Mouse (Mus musculus): ENCODE results near the gene Rsg1.

The Rsg1 gene

DNA sequence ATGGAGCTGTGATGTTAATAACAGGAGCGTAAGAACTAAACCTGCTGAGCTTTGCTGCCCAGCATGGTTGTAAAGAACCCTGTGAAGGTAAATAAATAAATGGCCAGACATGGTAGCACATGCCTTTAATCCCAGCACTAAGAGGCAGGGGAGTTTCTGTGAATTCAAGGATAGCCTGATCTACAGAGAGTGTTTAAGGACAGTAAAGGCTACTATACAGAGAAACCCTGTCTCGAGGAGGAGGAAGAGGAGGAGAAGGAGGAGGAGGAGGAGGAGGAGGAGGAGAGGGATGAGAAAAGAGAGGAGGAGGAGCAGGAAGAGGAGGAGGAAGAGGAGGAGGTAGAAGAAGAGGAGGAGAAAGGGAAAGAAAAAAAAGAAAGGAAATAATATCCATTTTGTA, 414 bp upstream of the Rsg1 start:
- DNase-seq: no peak

DNA sequence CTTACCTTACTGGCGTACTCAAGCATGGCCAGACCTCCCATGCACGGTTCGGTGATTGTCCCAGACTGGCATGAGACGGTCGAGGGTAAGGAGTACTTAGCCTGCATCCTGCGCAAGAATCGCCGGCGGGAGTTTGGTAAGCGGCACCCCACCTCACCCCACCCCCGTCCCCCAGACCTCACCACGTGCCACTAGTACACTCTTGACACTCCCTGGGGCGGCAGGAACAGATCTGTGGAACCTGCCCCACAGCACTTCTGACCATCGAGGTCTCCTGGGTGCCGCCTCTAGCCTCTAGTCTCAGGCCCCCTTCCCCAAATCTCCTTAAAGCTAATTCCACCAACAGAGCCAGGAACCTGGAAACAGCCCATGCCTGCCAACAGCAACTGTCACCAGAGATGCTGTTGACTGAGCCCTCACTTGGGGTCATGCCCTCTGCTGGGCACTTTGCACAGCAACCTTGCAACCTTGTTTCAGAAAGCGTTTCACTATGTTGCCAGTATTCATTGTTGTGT, 638 bp downstream of the Rsg1 start:
- DNase-seq: peak; percentile 27 to 38

DNA sequence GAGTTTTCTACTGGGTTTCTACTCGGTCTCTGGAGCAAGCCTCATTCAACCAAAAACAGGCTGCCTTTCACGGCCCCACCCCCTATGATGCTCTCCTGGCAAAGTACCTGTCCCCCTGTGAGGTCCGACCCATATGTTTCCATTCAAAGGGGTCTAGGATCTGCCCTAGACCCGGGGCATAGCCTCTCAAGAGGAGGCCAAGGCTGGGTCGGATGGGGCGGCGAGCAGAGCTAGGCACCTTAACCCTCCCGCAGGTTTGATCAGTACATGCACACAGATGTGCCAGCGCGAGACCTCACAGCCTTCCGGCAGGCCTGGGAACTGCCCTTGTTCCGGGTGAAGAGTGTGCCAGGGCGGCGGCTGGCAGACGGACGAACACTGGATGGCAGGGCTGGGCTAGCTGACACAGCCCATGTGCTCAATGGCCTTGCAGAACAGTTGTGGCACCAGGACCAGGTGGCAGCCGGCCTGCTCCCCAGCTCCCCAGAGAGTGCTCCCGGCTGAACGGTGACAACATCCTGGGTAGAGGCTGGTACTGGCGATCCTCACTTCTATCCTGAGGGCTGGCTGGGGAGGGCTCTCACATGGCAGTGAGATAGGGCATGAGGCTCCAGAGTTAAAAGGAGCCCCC, 5.9 kb downstream of the Rsg1 start:
- DNase-seq: peak in 1 of 2 experiments; percentile 41

DNA sequence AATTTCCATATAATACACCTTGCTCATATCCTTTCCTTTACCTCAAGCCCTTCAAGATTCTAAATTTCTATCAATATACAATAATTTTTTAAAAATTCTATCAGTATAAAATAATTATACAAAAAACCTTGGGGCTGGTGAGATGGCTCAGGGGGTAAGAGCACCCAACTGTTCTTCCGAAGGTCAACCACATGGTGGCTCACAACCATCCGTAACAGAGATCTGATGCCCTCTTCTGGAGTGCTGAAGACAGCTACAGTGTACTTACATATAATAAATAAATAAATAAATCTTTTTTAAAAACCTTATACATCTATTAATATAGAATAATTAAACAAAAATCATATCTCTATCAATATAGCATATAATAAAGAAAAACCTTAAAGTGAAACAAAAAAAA, 8.1 kb downstream of the Rsg1 start:
- DNase-seq: peak in 1 of 2 experiments; percentile 8

DNA sequence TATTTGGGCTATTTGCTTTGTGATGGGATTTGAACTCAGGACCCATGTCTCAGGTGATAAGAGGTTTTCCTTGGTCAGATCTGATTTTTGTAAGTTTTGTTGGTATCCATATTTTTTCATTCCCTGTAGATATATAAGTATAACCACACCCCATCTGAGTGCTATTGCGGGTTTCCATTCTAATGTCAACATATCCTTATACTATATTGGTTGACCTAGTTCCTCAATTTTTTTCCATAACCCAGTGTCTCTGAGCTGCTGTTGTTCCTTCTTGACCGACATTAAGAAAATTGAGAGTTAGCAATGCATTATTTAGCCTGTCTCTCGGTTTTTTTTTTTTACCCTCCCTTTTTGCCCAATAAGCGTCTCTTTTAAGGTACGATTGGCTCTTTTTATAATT, 9.0 kb downstream of the Rsg1 start:
- DNase-seq: no peak

DNA sequence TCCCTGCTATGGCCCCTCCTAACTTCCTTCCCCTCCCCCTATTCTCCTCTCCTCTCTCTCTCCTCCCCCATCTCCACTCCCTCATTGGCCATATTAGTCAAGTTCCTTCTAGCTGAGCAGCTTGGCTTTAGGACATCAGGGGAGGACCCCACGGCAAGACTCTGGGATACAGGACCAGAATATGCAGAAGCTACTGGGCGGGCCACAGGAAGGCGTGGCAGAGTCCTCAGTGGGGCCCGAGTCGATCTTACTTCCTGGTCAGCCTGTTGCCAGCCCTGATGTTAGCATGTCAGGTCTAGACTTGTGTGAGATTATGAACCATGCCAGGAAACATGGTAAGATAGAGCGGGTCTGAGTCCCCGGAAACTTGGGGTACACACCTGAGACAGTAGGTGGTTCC, 14.9 kb downstream of the Rsg1 start:
- DNase-seq: peak in 1 of 2 experiments; percentile 2

DNA sequence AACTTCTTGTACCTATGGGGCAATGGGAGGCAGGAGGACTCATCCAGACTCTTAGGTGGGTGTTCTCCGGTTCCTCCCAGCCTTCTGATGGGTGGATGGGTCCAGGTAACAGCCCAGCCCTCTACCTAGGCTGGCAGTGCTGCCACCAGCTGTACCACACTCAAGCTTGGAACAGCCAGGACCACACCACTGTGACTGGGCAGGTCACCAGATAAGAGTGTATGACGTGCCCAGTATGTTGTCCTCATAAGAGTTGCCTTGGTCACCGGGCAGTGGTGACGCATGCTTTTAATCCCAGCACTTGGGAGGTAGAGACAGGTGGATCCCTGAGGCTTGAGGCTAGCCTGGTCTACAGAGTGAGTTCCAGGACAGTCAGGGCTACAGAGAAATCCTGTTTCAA, 19.4 kb downstream of the Rsg1 start:
- peak in 1 of 2 experiments; percentile 22 for DNase-seq

DNA sequence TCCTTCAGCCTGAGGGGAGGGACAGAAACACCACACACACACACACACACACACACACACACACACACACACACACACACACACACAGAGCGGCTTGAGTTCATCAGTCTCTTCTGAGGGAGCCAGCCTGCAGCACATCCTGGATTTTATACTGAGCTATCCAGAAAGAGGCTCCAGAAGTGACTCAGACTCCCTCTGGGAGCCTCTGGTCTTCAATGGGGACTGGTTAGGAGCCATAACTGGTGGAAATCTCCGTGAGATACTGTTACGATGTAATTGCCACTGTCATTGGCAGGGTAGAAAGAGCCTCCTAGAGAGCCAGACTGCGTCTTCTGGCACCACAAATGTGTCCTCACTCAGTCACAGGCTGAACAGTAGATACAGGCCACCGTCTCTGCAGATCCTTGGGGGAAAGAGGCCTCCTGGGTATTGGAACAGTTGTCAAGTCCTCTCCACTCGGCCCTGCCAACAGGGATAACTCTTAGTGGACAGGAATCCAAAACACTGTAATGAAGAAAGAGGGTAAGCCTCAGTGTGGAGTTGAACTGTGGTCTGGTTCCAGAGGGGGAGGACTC, 21.9 kb downstream of the Rsg1 start:
- DNase-seq: no peak

DNA sequence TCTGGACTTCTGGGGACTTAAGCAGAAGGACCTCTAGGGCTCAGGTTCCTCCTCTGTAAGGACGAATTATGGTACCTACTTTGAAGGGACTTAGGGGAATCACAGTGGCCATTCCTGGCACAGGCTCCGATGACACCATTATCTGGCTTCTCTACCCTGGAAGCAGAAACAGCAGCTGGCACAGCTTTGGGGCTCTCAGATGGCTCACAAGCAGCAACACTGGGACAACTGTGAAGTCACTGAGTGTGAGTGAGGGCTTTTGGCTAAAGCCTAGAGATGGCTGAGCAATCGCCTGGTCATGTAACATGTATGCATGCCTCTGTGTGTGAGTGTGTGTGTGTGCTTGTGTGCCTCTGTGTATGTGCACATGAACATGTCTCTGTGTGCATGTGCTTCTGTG, 23.1 kb downstream of the Rsg1 start:
- DNase-seq: peak in 1 of 2 experiments; percentile 20

DNA sequence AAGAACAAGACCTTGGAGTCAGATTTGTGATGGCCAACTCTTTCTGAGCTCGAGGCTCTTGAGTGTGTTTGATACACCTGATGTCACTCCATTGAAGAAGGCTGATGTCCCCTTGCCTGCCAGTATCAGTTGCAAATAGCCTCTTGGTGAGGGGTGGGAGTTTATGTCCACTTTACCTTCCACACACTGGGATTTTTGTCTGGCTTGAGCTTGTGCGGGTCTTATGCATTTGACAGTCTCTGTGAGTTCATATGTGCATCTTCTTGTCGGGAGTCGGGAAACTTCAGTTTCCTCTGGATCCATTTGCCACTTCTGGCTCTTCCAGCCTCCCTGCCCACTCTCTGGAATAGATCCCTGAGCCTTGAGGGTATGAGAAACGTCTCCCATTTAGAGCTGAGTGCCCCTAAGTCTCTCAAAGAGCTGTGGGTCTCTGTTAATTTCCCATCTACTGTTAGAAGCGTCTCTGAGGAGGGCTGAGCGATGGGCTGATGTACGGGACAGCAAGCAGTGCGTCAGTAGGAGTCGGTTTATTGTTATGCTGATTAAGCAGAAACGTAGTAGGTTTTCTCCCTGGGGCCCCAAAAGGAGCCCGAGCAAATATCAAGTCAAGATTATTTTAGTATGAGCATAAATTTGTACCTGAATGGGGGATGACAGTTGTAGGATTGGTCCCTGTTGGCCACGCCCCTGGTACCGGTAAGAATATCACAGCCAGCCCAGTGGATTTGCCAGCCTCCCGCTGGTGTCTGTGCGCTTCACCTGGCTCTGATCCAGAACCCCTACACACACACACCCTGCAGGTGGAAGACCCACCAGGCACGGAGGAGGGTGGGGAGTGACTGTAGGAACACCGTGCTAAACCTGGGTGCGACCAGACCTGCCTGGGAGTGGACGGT, 25.0 kb downstream of the Rsg1 start:
- DNase-seq: peak in 1 of 2 experiments; percentile 1

DNA sequence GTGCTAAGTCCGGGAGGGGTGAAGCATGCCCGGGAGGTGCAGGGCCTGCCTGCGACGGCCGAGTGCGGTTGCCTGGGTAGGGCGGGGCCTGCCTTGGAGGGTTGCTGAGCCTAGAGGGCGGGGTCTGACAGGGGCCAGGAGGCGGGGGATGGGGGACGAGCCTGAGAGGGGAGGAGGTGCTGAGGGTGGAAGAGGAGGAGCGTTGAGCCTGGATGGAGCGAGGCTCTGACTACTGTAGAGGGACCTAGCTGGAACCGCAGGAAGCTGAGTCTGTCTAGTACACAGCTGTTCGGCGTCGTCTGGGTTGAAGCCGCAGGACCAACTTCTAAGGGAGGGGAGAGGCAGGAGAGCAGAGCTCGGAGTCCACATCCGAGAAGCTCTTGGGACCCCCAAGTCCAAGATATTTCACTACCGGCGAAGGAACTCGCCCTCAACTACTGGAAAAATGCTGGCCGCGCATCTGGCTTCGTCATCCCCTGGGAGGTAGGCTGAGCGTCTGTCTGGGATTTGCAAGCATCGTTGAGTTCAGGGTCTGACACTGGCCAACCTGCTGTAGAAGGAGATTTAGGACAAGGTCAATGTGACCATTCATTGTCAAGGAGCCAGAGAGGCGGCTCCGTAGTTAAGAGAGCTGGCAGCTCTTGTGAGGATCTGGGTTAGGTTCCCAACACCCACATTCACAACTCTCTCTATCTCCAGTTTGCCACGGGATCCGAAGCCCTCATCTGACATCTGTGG, 25.8 kb downstream of the Rsg1 start, which contains the start of gene Arhgef19:
Gene Arhgef19 (plus strand): TSS at position 112 of the 738 bp plus-strand sequence.
- DNase-seq: peak; percentile 93 to 97

DNA sequence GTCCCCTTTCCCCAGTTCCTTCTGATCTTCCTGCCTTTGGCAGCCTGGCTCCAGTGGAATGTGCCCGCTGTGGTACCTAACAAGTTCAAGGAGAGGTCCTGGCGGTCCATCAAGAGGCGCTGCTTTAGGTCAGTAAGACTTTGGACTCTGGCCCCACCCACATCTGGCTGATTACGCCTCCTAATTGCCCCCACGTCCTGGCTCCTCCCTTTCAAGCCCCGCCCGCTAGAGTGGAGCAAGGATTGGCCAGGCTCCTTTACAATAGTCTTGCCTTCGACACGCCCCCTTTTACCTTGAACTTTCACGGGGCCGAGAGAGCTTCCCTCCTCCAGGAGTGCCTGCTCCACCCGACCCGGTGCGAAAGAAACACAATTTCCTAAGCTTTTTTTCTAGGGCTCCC, 26.9 kb downstream of the Rsg1 start:
- peak; percentile 79 to 89 for DNase-seq

DNA sequence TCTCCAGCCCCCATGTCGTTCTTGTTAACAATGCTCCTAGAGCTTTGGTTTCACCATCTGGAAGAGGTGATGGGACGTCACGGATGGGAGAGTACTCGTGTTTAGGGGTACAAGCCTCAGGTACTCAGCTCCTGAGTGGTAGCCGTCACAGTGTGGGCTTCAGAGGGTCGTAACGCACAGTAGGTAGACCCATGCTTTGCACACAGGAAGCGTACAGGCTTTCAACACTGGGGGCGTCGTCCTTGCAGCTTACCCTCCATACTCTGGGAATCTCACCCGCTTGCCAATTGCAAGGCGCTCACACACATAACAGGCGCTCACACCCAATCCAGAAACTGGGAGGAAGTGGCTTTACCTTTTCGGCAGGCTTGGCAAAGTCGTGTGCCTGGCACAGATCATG, 28.1 kb downstream of the Rsg1 start:
- DNase-seq: peak in 1 of 2 experiments; percentile 35

DNA sequence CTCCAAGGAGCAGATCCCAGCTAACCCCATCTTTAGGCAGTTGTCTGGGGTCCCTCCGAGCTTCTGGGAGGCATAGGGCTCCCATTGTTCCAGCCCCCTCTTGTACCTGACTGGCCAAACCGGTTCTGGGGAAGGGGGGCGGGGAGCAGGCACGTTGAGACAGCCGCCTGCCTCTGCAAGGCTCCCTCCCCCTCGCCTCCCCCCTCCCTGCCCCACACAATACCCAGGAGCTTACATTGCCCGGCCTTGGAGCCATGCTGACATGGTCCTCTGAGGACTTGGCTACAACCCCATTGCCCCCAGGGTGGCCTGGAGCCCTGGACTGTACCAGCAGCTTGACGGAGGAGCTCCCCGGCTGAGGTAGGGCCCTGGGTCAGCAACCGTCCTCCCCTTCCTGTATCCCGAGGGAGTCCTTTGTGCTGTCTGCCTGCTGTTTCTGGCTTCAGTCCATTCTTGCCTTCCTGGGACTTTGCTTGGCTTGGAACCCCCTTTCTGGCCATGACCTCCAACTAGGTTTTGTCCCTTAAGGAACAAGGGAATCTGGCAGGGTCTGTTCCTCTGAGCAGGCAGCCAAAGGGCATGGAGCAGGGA, 29.0 kb downstream of the Rsg1 start:
- peak; percentile 48 to 84 for DNase-seq

DNA sequence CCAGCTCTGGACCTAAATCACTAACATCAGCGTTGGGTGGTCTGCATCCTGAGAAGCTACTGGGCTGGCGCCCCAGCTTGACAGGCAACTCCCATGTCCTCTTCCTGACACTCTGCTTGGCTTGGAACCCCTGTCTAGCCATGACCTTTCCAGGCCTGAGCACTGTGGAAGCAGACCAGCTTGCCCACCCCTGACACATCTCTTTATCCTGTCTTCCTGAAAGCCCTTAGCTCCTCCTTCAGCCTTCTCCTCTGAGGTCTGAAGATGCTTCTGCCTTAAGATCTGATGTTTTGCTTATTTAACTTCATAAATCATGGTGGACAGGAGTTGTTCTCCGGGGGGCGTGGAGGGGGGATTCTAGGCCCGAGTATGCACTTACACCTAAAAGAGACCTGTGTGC, 29.9 kb downstream of the Rsg1 start:
- DNase-seq: peak in 1 of 2 experiments; percentile 22

DNA sequence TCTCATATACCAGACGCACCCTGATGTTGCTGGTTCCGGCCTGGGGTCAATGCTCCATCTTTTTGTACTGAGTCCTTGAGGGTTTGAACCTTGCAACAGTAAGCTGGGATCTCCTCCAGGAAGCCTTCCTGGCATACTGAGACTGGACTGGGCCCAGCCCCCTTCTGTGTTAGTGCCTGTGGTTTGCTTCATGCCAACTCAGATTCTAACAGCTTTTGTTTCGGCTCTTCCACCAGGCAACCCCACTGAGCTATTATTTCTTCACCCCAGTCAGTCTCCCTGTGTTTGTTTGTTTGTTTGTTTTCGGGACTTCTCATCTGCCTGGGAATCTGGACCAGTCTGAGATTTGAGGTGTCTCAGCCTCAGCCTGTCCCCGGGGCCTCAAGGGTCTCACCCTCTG, 30.6 kb downstream of the Rsg1 start:
- peak in 1 of 2 experiments; percentile 17 for DNase-seq

DNA sequence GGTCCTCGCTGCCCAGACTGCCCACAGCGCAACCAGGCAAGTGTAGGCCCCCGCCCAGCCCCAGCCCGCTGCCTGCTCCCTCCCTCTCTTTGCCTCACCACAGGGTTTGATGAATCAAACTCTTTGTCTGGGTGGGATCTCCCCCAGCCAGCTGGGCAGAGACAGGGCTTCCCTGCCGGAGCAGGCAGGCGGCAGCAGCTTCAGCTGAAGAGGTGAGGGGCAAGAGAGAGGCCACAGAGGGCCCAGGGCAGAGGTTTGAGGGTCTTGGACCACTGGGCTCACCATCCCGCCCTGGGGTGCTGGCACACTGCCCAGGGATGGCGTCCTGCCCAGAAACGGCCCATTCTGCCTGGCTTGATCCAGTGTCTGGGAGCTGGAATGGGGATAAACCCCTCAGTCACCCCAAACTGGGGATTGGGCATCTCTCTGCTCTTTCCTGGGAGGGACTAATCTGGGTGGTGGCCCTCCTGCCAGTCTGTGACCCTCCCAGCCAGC, 31.2 kb downstream of the Rsg1 start:
- peak; percentile 71 for DNase-seq

DNA sequence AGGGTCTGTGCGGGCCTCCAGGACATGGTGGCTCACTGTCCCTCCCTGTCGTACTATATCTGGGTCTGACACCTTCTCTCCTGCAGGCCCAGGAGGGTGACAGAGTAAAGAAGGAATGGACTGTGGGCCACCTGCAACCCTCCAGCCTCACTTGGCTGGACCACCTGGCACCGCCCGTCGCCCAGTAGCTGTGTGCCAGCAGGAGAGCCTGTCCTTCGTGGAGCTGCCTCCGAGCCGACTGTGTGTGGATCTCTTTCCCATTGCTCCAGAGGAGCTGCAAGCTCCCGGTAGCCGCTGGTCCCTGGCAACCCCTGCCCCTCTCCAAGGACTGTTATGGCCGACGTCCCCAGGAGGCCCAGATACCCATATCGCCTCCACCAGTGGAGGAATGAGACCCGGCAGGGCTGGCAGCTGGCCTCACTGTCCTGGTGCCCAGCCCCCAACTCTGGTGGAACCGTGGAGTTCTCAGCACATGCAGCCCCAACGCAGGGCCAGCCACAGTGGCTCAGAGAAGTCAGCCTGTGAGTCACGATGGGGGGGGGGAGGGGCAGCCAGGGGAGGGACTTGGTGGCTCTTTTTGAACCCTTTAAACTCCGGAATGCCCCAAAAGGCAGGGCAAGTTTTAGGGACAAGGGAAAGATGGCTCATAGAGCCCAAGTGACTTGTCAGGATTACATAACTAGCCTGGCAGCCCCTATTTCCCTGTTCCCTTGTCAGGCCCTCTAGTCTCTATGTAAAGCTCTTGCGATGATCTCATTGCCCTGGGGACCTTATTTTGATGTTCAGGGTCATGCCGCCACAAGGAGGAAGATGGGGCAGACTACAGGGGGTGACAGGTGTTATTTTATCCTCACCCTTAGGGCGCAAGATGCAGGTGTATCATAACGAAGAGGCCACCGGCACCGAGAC, 32.6 kb downstream of the Rsg1 start:
- no peak for DNase-seq

DNA sequence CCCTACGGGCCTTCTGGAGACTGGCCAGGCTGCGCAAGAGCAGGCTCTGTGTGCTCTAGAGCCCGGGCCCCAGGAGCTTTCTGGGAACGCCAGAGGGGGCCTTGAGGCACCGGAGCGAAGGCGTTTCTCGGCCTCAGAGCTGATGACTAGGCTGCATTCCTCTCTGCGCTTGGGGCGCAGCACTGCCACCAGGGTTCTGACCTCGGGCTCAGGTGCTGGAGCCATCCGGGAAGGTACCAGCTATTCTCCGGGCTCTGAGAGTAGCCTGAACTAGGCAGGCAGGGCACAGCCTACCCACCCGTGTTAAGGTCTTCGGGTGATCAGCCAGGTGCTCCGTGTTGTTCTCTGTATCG, 33.2 kb downstream of the Rsg1 start:
- DNase-seq: peak in 1 of 2 experiments; percentile 30

DNA sequence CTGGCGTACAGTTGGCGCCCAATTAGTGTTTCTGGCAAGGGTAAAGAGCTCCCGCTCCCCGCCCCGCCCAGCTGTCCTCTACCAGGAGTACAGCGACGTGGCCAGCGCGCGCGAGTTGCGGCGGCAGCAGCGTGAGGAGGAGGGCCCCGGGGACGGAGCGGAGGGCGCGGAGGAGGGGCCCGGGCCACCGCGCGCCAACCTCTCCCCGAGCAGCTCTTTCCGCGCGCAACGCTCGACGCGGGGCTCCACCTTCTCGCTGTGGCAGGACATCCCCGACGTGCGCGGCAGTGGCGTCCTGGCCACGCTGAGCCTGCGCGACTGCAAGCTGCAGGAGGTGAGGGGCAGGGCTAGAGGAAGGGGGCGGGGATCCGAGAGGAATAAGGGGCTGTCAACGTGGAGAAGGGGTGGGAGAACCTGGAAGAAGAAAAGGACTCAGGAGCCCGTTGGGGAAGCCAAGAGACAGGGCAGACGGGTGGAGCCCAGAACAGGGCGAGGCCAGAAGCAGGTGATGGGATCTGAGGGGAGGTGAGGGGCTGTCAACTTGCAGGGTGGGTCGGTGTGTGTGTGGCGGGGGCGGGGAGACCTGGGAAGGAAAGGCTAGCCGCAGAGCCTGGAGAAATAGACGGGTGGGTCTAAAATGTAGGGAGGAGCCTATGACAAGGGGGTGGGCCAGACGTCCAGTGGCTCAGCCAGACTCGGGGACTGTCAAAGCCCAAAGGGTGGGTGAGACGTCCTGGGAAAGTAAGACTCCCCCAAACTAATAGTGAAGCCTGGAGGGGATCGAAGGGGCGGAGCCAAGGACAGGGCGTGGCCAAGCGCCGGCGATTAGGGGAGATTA, 34.2 kb downstream of the Rsg1 start:
- DNase-seq: peak; percentile 20 to 56
